Mouse (Mus musculus) lung, postnatal 0 days (tissue): ENCODE data around the gene Pdgfd.

Experiments used
- CTCF ChIP-seq: IDR thresholded peaks from 2 replicates; pipeline ENCODE4 v1.5.1; 2016; ENCODE audit warnings: antibody characterized with exemption, mild to moderate bottlenecking
- EP300 ChIP-seq: IDR thresholded peaks from 2 replicates; pipeline ENCODE4 v1.6.1; 2016; ENCODE audit warnings: antibody characterized with exemption, mild to moderate bottlenecking, control low read depth

DNA sequence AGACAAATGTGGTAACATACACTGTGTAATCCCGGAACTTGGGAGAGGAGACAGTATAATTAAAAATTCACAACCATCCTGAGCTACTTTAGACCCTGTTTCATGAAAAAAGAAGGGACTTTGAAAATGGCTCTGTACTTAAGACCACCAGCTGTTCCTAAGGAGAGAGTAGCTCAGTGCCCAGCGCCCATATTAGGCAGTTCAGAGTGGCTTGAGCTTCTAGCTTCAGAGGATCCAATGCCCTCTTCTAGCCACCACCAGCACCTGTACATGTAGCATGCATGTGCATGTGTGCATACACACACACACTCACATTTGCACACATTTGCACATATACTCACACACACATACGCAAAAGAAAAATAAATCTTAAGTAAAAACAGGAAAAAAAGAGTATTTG is 136.2 kb downstream of the Pdgfd start:
- no peak for TF ChIP-seq CTCF
- TF ChIP-seq EP300, result no peak
